Mouse (Mus musculus): ENCODE measurements around the gene Mapk8ip3. TPM values are rescaled to one million over a fixed set of nuclear protein-coding genes. Genes with fewer than 3 reads are reported as not detected.

The Mapk8ip3 gene
- total and polyA plus RNA-seq, 2 experiments from 2014 or later = 13.1 to 57.8 TPM

- WGBS = 85% methylated on average over 1 of the region's 1 CpGs
Measured at GRCm38 (mm10) chr17:24923246-24923645, 13.5 kb downstream of the Mapk8ip3 start.

GRCm38 (mm10) chr17:24913984-24914383 lies 22.8 kb downstream of the Mapk8ip3 start:
- no peak overlapping the region for H3K27ac ChIP-seq (ENCODE audit: low read depth)
- H3K4me1 ChIP-seq (ENCODE audit: control insufficient read depth, insufficient read depth) = no peaks in the 10 kb centered on the region
- no peaks in the 10 kb centered on the region for H3K27me3 ChIP-seq (ENCODE audit: control insufficient read depth, insufficient read depth, low read length)
- TF ChIP-seq CTCF (IDR thresholded peaks at IDR 0.05; ENCODE audit: low read depth) (no peak), EP300 (IDR thresholded peaks at IDR 0.05; ENCODE audit: low read depth) (no peak)
- ATAC-seq (ENCODE audit: insufficient read depth, low read depth) = no peak
- no peak overlapping the region for H3K4me3 ChIP-seq (ENCODE audit: low read depth, low read length)
- peaks cover 97% of the 10 kb centered on the region for H3K36me3 ChIP-seq (replicated peaks; ENCODE audit: control insufficient read depth, insufficient read depth, low read length)
- H3K9me3 ChIP-seq (replicated peaks; ENCODE audit: control insufficient read depth, low read length) = no peaks in the 10 kb centered on the region
- H3K4me2 ChIP-seq (ENCODE audit: low read depth, low read length) = no peak overlapping the region
- no peak overlapping the region for H3K9ac ChIP-seq (replicated peaks; ENCODE audit: low read depth, low read length)
- no peak for DNase-seq (ENCODE audit: low spot score)

More at GRCm38 (mm10) chr17:24923246-24923645, 13.5 kb downstream of the Mapk8ip3 start:
- Histone ChIP-seq H3K36me3 (replicated peaks; ENCODE audit: control insufficient read depth, insufficient read depth, low read length) (peaks cover 94% of the 10 kb centered on the region), H3K9ac (replicated peaks; ENCODE audit: low read depth, low read length) (no peak overlapping the region), H3K27me3 (ENCODE audit: control insufficient read depth, insufficient read depth, low read length) (no peaks in the 10 kb centered on the region), H3K4me2 (ENCODE audit: low read depth, low read length) (no peak overlapping the region), H3K4me3 (ENCODE audit: low read depth, low read length) (no peak overlapping the region), H3K27ac (ENCODE audit: low read depth) (no peak overlapping the region), H3K9me3 (replicated peaks; ENCODE audit: control insufficient read depth, low read length) (no peaks in the 10 kb centered on the region), H3K4me1 (ENCODE audit: control insufficient read depth, insufficient read depth) (no peaks in the 10 kb centered on the region)
- ATAC-seq (ENCODE audit: insufficient read depth, low read depth) = no peak
- no peak for TF ChIP-seq EP300 (IDR thresholded peaks at IDR 0.05; ENCODE audit: low read depth)
- TF ChIP-seq CTCF (IDR thresholded peaks at IDR 0.05; ENCODE audit: low read depth) = no peak
- DNase-seq (ENCODE audit: low spot score) = no peak

- Histone ChIP-seq H3K4me2 (ENCODE audit: low read depth, low read length) (no peak overlapping the region), H3K9me3 (replicated peaks; ENCODE audit: control insufficient read depth, low read length) (no peaks in the 10 kb centered on the region), H3K27me3 (ENCODE audit: control insufficient read depth, insufficient read depth, low read length) (no peaks in the 10 kb centered on the region), H3K4me1 (ENCODE audit: control insufficient read depth, insufficient read depth) (no peaks in the 10 kb centered on the region), H3K27ac (ENCODE audit: low read depth) (no peak overlapping the region), H3K9ac (replicated peaks; ENCODE audit: low read depth, low read length) (no peak overlapping the region), H3K36me3 (replicated peaks; ENCODE audit: control insufficient read depth, insufficient read depth, low read length) (peaks cover 100% of the 10 kb centered on the region), H3K4me3 (ENCODE audit: low read depth, low read length) (no peak overlapping the region)
- DNase-seq (ENCODE audit: low spot score) = no peak
- WGBS = 77% methylated on average over 2 of the region's 2 CpGs
- ATAC-seq (ENCODE audit: insufficient read depth, low read depth) = no peak
- TF ChIP-seq CTCF (IDR thresholded peaks at IDR 0.05; ENCODE audit: low read depth) = no peak
- no peak for TF ChIP-seq EP300 (IDR thresholded peaks at IDR 0.05; ENCODE audit: low read depth)
Measured at GRCm38 (mm10) chr17:24907591-24907990, 29.2 kb downstream of the Mapk8ip3 start.

- Histone ChIP-seq H3K4me2 (ENCODE audit: low read depth, low read length) (no peak overlapping the region), H3K9me3 (replicated peaks; ENCODE audit: control insufficient read depth, low read length) (no peaks in the 10 kb centered on the region), H3K4me1 (ENCODE audit: control insufficient read depth, insufficient read depth) (no peaks in the 10 kb centered on the region), H3K9ac (replicated peaks; ENCODE audit: low read depth, low read length) (no peak overlapping the region), H3K4me3 (ENCODE audit: low read depth, low read length) (no peak overlapping the region), H3K27me3 (ENCODE audit: control insufficient read depth, insufficient read depth, low read length) (no peaks in the 10 kb centered on the region), H3K27ac (ENCODE audit: low read depth) (no peak overlapping the region), H3K36me3 (replicated peaks; ENCODE audit: control insufficient read depth, insufficient read depth, low read length) (peaks cover 100% of the 10 kb centered on the region)
- 84% methylated on average over 9 of the region's 9 CpGs for WGBS
- DNase-seq (ENCODE audit: low spot score) = no peak
- ATAC-seq (ENCODE audit: insufficient read depth, low read depth) = no peak
- TF ChIP-seq CTCF (IDR thresholded peaks at IDR 0.05; ENCODE audit: low read depth) (no peak), EP300 (IDR thresholded peaks at IDR 0.05; ENCODE audit: low read depth) (no peak)
Measured at GRCm38 (mm10) chr17:24903767-24904166, 33.0 kb downstream of the Mapk8ip3 start.

GRCm38 (mm10) chr17:24902671-24903474 lies 33.9 kb downstream of the Mapk8ip3 start:
- Histone ChIP-seq H3K4me3 (ENCODE audit: low read depth, low read length) (no peak overlapping the region), H3K4me1 (ENCODE audit: control insufficient read depth, insufficient read depth) (no peaks in the 10 kb centered on the region), H3K27ac (ENCODE audit: low read depth) (no peak overlapping the region), H3K36me3 (replicated peaks; ENCODE audit: control insufficient read depth, insufficient read depth, low read length) (peaks cover 100% of the 10 kb centered on the region), H3K9me3 (replicated peaks; ENCODE audit: control insufficient read depth, low read length) (no peaks in the 10 kb centered on the region), H3K9ac (replicated peaks; ENCODE audit: low read depth, low read length) (no peak overlapping the region), H3K4me2 (ENCODE audit: low read depth, low read length) (no peak overlapping the region), H3K27me3 (ENCODE audit: control insufficient read depth, insufficient read depth, low read length) (no peaks in the 10 kb centered on the region)
- 71% methylated on average over 9 of the region's 9 CpGs for whole genome bisulfite sequencing
- no peak for TF ChIP-seq EP300 (IDR thresholded peaks at IDR 0.05; ENCODE audit: low read depth)
- peak; percentile 38; the same call in 1 of the 2 replicates for TF ChIP-seq CTCF (IDR thresholded peaks at IDR 0.05; ENCODE audit: low read depth)
- ATAC-seq (ENCODE audit: insufficient read depth, low read depth) (no peak), DNase-seq (ENCODE audit: low spot score) (no peak)

Data from heart, postnatal 0 days (tissue).